Mouse (Mus musculus): ENCODE data around the gene Gm8909. TPM values are rescaled to one million over a fixed set of nuclear protein-coding genes. Genes with fewer than 3 reads are reported as not detected.

The Gm8909 gene
- polyA plus RNA-seq, 1 experiment from 2014 or later, result not detected

Other genes with a start within 250 kb of the Gm8909 start
- gene Abcf1, start 198.8 kb downstream of the Gm8909 start, polyA plus RNA-seq (2018), result 65.4 to 217 TPM (median 77.6 TPM) in 3 replicates
- gene Gnl1, start 188.7 kb downstream of the Gm8909 start, polyA plus RNA-seq (2018), result 24.9 to 38.6 TPM (median 28.9 TPM) in 3 replicates
- gene Prr3, start 188.3 kb downstream of the Gm8909 start, polyA plus RNA-seq (2018), result 8.8 to 13.9 TPM (median 9.5 TPM) in 3 replicates
- gene H2-T24, start 148.0 kb downstream of the Gm8909 start, polyA plus RNA-seq (2018), result 34.5 to 71.7 TPM (median 59.9 TPM) in 3 replicates
- gene H2-T23, start 135.7 kb downstream of the Gm8909 start, polyA plus RNA-seq (2018), result 196 to 602 TPM (median 274 TPM) in 3 replicates
- gene H2-T22, start 125.8 kb downstream of the Gm8909 start, polyA plus RNA-seq (2018), result 56.5 to 198 TPM (median 94.0 TPM) in 3 replicates
- gene Gm6034, start 125.6 kb downstream of the Gm8909 start, polyA plus RNA-seq (2018), result not detected in 3 replicates
- gene Gm11127, start 110.2 kb downstream of the Gm8909 start, polyA plus RNA-seq (2018), result 0.16 to 0.64 TPM (median 0.34 TPM) in 3 replicates
- 0.22 to 0.67 TPM in 2 of 3 replicates, not detected in the other for gene Gm19684, start 46.9 kb downstream of the Gm8909 start, polyA plus RNA-seq (2018)
- not detected in 3 replicates for gene Gm7030, start 39.1 kb downstream of the Gm8909 start, polyA plus RNA-seq (2018)
- gene H2-T3, start 21.8 kb upstream of the Gm8909 start, polyA plus RNA-seq (2018), result not detected in 3 replicates
- 14.2 to 42.9 TPM (median 31.7 TPM) in 3 replicates for gene Rpp21, start 89.5 kb upstream of the Gm8909 start, polyA plus RNA-seq (2018)
- 5.5 to 8.2 TPM (median 7.4 TPM) in 3 replicates for gene Trim39, start 103.7 kb upstream of the Gm8909 start, polyA plus RNA-seq (2018)
- gene H2-M10.2, start 118.0 kb upstream of the Gm8909 start, polyA plus RNA-seq (2018), result not detected in 3 replicates
- not detected in 3 replicates for gene H2-M10.1, start 157.6 kb upstream of the Gm8909 start, polyA plus RNA-seq (2018)
- gene H2-M10.3, start 199.9 kb upstream of the Gm8909 start, polyA plus RNA-seq (2018), result not detected in 3 replicates

Data from macrophage (primary cell).